Mouse (Mus musculus) liver, adult 2 months (tissue): ENCODE results near the gene Yjefn3. TPM values are rescaled to one million over a fixed set of nuclear protein-coding genes. Genes with fewer than 3 reads are reported as not detected.

Experiments used
- DNase-seq: peaks from one replicate; pipeline ENCODE4 v3.0.0-alpha.2; 2011; ENCODE audit warnings: low read depth, low spot score; ENCODE audit errors: extremely low read depth
- H3K27ac ChIP-seq: fragments of 200-500 bp; replicated peaks from 2 replicates; pipeline ENCODE4 v1.5.1; 2012; ENCODE audit warnings: low read depth, mild to moderate bottlenecking, control low read depth, inconsistent platforms, low read length; ENCODE audit not compliant: insufficient read depth
- H3K27me3 ChIP-seq: fragments of 200-500 bp; 2 replicates; pipeline ENCODE4 v1.6.1; 2012; ENCODE audit warnings: mild to moderate bottlenecking, moderate library complexity, low read length, inconsistent platforms; ENCODE audit not compliant: control insufficient read depth, insufficient read depth
- H3K36me3 ChIP-seq: fragments of 200-500 bp; 2 replicates; pipeline ENCODE4 v1.6.1; 2012; ENCODE audit warnings: low read length, inconsistent platforms; ENCODE audit not compliant: control insufficient read depth, insufficient read depth
- H3K4me1 ChIP-seq: fragments of 200-500 bp; 2 replicates; pipeline ENCODE4 v1.6.1; 2011; ENCODE audit warnings: low read length; ENCODE audit not compliant: control insufficient read depth, insufficient read depth
- H3K4me3 ChIP-seq: fragments of 200-500 bp; 2 replicates; pipeline ENCODE4 v1.5.1; 2011; ENCODE audit warnings: low read depth, mild to moderate bottlenecking, control low read depth, low read length, moderate library complexity; ENCODE audit not compliant: insufficient read depth
- H3K79me2 ChIP-seq: fragments of 200-500 bp; 2 replicates; pipeline ENCODE4 v1.6.1; 2012; ENCODE audit warnings: inconsistent platforms, mild to moderate bottlenecking, low read length, moderate library complexity; ENCODE audit not compliant: control insufficient read depth, insufficient read depth
- H3K9ac ChIP-seq: fragments of 200-500 bp; 2 replicates; pipeline ENCODE4 v1.6.1; 2012; ENCODE audit warnings: low read depth, mild to moderate bottlenecking, control low read depth, inconsistent platforms, low read length
- CTCF ChIP-seq: fragments of 200-500 bp; IDR thresholded peaks from 2 replicates; pipeline ENCODE4 v1.5.1; 2011; ENCODE audit warnings: low read depth, low read length, control low read depth
- POLR2A ChIP-seq: fragments of 200-500 bp; IDR thresholded peaks from 2 replicates; pipeline ENCODE4 v1.6.1; 2011; ENCODE audit warnings: low read length, control low read depth; ENCODE audit not compliant: insufficient read depth; ENCODE audit errors: extremely low read depth
- WGBS: fragments of 180-500 bp; shearing (Covaris S2); methylation state at CpG from one replicate; pipeline ENCODE4 v1.1.7; 2018; 5-methylcytosine and 5-hydroxymethylcytosine counted together
- polyA plus RNA-seq: library from polyadenylated mRNA; depleted of rRNA; stranded (reverse); fragments of >200 nt; gene quantifications from 2 replicates; pipeline ENCODE4 v1.2.3, GENCODE M21; 2012
- total RNA-seq: library from RNA; depleted of rRNA; stranded (reverse); fragments of >200 nt; gene quantifications from 2 replicates; pipeline ENCODE4 v1.2.3, GENCODE M21; 2014

Gene Yjefn3
- total and polyA plus RNA-seq, 2 experiments = 0.83 to 2.0 TPM

DNA sequence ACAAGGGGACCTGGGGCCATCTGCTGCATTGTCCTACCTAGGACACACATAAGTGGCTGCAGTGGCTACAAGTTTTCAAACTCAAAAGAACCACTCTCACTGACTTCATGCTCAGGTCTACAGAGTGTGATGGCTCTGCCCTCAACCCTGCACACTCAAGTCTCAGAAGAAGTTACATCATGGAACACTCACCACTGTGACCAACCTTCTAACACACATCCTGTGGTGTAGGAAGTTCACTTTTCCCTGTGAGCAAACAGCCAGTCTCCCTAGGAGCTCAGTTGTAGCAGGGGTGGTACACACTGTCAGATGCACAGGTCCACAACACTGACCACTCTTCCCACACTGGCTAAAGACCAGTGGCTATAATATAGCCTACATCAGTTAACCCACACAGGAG, 16.0 kb upstream of the Yjefn3 start:
- H3K27ac ChIP-seq = no peak overlapping the region
- no peak overlapping the region for H3K4me3 ChIP-seq
- DNase-seq = no peak
- peaks cover 7% of the 10 kb centered on the region; the same call in 1 of the 2 replicates for H3K36me3 ChIP-seq
- peaks cover 22% of the 10 kb centered on the region for H3K4me1 ChIP-seq
- H3K27me3 ChIP-seq = no peaks in the 10 kb centered on the region
- peaks cover 14% of the 10 kb centered on the region for H3K79me2 ChIP-seq
- H3K9ac ChIP-seq = no peak overlapping the region
- TF ChIP-seq POLR2A = no peak
- no peak for TF ChIP-seq CTCF

DNA sequence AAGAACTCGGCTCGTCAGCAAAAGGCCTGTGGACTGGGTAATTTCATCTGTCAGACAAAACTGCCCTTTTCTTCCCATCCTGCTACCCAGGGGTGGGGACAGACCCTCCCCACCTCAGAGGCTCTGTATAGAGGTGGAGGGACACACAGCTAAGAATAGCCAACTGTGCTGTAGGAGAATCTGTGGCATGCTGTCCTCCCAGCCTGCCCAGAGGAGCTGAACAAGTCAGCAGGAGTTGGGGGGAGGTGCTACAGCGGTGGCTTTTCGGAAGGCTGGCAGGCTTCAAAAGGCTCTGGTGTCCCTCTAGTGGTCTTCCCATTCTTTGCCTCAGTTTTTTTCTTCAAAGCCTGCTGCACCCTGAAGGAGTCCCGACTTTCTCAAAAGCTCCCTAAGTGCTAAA, 13.2 kb upstream of the Yjefn3 start:
- H3K79me2 ChIP-seq = peaks cover 10% of the 10 kb centered on the region
- no peak overlapping the region for H3K9ac ChIP-seq
- TF ChIP-seq CTCF = no peak
- TF ChIP-seq POLR2A = no peak
- H3K4me1 ChIP-seq = peaks cover 7% of the 10 kb centered on the region
- H3K4me3 ChIP-seq = no peak overlapping the region
- no peak overlapping the region for H3K27ac ChIP-seq
- WGBS = 80% methylated on average over 5 of the region's 5 CpGs
- no peak for DNase-seq
- H3K27me3 ChIP-seq = no peaks in the 10 kb centered on the region
- peaks cover 15% of the 10 kb centered on the region for H3K36me3 ChIP-seq

DNA sequence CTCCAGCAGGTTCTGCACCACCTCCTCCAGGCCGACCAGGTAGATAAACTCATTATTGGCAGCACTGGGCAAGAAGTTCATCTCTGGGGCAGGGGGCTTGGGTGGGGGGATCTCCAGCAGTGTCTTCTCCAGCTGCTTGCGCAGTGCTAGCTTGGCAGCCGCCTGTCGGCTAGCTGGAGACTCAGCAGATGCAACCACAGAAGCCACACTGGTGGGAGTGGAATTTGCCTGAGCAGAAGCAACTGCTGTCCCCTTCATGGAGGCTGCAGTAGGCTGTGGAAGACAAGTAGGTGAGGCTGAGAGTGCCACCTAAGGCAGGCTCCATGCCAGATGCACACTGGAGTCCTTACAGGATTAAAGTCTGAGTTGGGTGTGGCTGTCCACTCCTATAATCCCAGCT, 12.0 kb upstream of the Yjefn3 start:
- peaks cover 10% of the 10 kb centered on the region for H3K79me2 ChIP-seq
- no peaks in the 10 kb centered on the region for H3K27me3 ChIP-seq
- H3K36me3 ChIP-seq = peaks cover 24% of the 10 kb centered on the region
- DNase-seq = no peak
- no peak overlapping the region for H3K9ac ChIP-seq
- WGBS = 90% methylated on average over 4 of the region's 4 CpGs
- no peak overlapping the region for H3K27ac ChIP-seq
- H3K4me3 ChIP-seq = no peak overlapping the region
- TF ChIP-seq CTCF = no peak
- TF ChIP-seq POLR2A = no peak
- H3K4me1 ChIP-seq = peaks cover 3% of the 10 kb centered on the region

DNA sequence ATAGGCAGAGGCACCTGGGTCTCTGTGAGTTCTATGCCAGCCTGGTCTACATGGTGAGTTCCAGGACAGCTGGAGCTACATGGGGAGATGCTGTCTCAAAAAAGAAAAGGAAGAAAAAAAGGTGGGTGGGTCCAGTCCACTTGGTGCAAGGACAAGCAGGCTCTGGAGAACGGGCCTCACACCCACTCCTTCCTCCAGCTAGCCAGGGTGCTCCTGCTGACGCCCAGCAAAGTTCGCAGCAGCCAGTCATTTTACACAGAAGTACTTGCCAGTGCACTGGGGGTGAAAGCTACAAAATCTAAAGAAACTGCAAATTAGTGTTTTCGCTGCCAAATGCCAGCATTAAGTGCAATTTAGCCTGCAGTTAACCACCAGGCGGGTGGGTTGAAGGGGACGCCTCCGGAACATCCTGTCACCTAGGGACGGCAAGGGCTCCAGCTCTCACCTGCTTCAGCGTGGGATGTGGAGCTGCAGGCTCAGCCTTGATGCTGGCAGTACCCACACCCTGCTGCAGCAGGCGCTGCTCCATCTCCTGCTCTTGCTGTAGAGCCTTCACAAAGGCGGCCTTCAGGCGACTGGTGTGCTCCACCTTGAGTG, 10.1 kb upstream of the Yjefn3 start:
- no peaks in the 10 kb centered on the region; the same call in 1 of the 2 replicates for H3K79me2 ChIP-seq
- no peaks in the 10 kb centered on the region for H3K27me3 ChIP-seq
- H3K4me3 ChIP-seq = no peak overlapping the region
- H3K4me1 ChIP-seq = no peaks in the 10 kb centered on the region
- peaks cover 27% of the 10 kb centered on the region for H3K36me3 ChIP-seq
- H3K27ac ChIP-seq = no peak overlapping the region
- WGBS = 93% methylated on average over 12 of the region's 12 CpGs
- no peak for TF ChIP-seq POLR2A
- TF ChIP-seq CTCF = no peak
- DNase-seq = no peak
- no peak overlapping the region for H3K9ac ChIP-seq

DNA sequence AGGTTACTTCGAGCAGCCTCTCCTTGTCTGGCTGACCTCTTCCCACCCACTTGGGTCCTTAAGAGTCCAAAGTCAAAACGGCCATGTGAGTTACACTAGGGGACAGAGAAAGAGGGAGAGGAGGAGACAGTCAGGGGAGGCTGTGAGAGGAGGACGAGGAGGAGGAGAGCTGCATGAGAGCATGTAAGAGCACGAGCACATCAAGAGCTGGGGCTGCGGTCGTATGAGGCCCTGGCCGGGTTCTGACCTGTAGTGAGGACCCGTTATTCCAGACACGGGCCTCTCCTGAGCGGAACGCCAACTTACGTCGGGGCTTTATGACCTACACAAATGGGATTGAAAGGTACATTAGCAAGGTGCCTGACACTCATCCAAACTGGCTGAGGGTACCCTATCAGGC, 9.4 kb upstream of the Yjefn3 start:
- Histone ChIP-seq H3K27me3 (no peaks in the 10 kb centered on the region), H3K4me1 (no peaks in the 10 kb centered on the region), H3K4me3 (no peak overlapping the region), H3K9ac (no peak overlapping the region), H3K36me3 (peaks cover 27% of the 10 kb centered on the region), H3K27ac (no peak overlapping the region), H3K79me2 (no peaks in the 10 kb centered on the region)
- WGBS = 93% methylated on average over 13 of the region's 13 CpGs
- DNase-seq = no peak
- TF ChIP-seq POLR2A (no peak), CTCF (no peak)

DNA sequence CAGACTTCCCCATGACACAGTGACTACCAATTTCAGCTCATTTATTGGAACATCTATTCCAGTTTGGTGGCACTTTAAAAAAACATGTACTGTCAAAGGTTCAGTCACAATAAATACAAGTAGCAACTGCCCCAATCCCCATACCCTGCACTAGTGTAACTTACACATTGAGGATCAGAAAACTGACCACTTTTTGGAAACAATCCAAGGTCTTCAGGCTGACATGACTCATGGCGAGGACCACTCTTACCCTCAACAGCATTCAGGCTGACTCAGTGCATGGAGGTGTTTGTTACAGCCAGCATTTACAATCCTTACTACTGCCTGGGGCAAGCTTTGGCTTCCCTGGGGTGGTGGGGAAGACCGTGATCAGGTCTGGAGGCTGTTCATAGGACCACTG, 4.6 kb upstream of the Yjefn3 start:
- H3K27ac ChIP-seq = no peak overlapping the region
- 0 out of 2 replicates have a peak, but pooled peaks cover 6% of the 10 kb centered on the region for H3K4me1 ChIP-seq
- no peaks in the 10 kb centered on the region for H3K27me3 ChIP-seq
- no peaks in the 10 kb centered on the region for H3K79me2 ChIP-seq
- TF ChIP-seq POLR2A (no peak), CTCF (no peak)
- WGBS = 97% methylated on average over 2 of the region's 2 CpGs
- DNase-seq = no peak
- peaks cover 17% of the 10 kb centered on the region for H3K36me3 ChIP-seq
- no peak overlapping the region for H3K4me3 ChIP-seq
- H3K9ac ChIP-seq = no peak overlapping the region
